Mouse (Mus musculus): ENCODE measurements at regions not wholly inside any gene's neighbourhood (a gene's known extent, or its start where the extent isn't known, plus 50 kb on each side); places are given as distances from the start of the nearest gene placed in this dataset.

GRCm38 (mm10) chr9:120874416-120874976, 54.5 kb upstream of the Ctnnb1 start:
- no peak overlapping the region for H3ac ChIP-seq (ENCODE audit: control insufficient read depth, insufficient read length)
- H3K79me2 ChIP-seq (ENCODE audit: control insufficient read depth, insufficient read depth), result no peaks in the 10 kb centered on the region
- H3K4me3 ChIP-seq, result no peak overlapping the region
- no peaks in the 10 kb centered on the region for H3K27me3 ChIP-seq (ENCODE audit: control insufficient read depth, insufficient read depth, insufficient read length)
- H3K4me2 ChIP-seq (ENCODE audit: low read depth), result no peak overlapping the region
- no peaks in the 10 kb centered on the region for H3K36me3 ChIP-seq (ENCODE audit: control insufficient read depth, insufficient read depth)
- TF ChIP-seq REST (IDR thresholded peaks at IDR 0.05; ENCODE audit: insufficient read depth, insufficient read length) (no peak), POLR2A (IDR thresholded peaks at IDR 0.05; ENCODE audit: insufficient read length, low read depth) (no peak), CEBPB (IDR thresholded peaks at IDR 0.05; ENCODE audit: insufficient read depth, poor library complexity, severe bottlenecking) (no peak), MYOD1 (IDR thresholded peaks at IDR 0.05; ENCODE audit: control insufficient read depth in 1 of 3, insufficient read length in 2 of 3, low read depth in 2 of 3) (no peak), USF1 (IDR thresholded peaks at IDR 0.05; ENCODE audit: low read depth) (no peak), POLR2AphosphoS2 (IDR thresholded peaks at IDR 0.05; ENCODE audit: insufficient read length, low read depth) (no peak), TCF3 (IDR thresholded peaks at IDR 0.05; ENCODE audit: insufficient read length, low read depth) (no peak), E2F4 (IDR thresholded peaks at IDR 0.05; ENCODE audit: insufficient read depth) (no peak), SRF (IDR thresholded peaks at IDR 0.05; ENCODE audit: control insufficient read depth, insufficient read length, low read depth) (no peak), MAX (IDR thresholded peaks at IDR 0.05; ENCODE audit: low read depth) (no peak), MYOG (IDR thresholded peaks at IDR 0.05; ENCODE audit: control insufficient read depth in 1 of 3, insufficient read depth in 1 of 3, insufficient read length in 2 of 3, low read depth in 2 of 3) (no peak), TCF12 (IDR thresholded peaks at IDR 0.05; ENCODE audit: insufficient read depth, poor library complexity, severe bottlenecking) (no peak)

- Histone ChIP-seq H3ac (ENCODE audit: control insufficient read depth, insufficient read length) (no peak overlapping the region), H3K36me3 (ENCODE audit: control insufficient read depth, insufficient read depth) (no peaks in the 10 kb centered on the region), H3K79me2 (ENCODE audit: control insufficient read depth, insufficient read depth) (no peaks in the 10 kb centered on the region), H3K4me2 (ENCODE audit: low read depth) (no peak overlapping the region), H3K27me3 (ENCODE audit: control insufficient read depth, insufficient read depth, insufficient read length) (no peaks in the 10 kb centered on the region), H3K4me3 (no peak overlapping the region)
- no peak for TF ChIP-seq TCF3 (IDR thresholded peaks at IDR 0.05; ENCODE audit: insufficient read length, low read depth)
- no peak for TF ChIP-seq CEBPB (IDR thresholded peaks at IDR 0.05; ENCODE audit: insufficient read depth, poor library complexity, severe bottlenecking)
- TF ChIP-seq TCF12 (IDR thresholded peaks at IDR 0.05; ENCODE audit: insufficient read depth, poor library complexity, severe bottlenecking), result no peak
- no peak for TF ChIP-seq E2F4 (IDR thresholded peaks at IDR 0.05; ENCODE audit: insufficient read depth)
- TF ChIP-seq SRF (IDR thresholded peaks at IDR 0.05; ENCODE audit: control insufficient read depth, insufficient read length, low read depth), result no peak
Observed at GRCm38 (mm10) chr9:120877101-120877500, 51.9 kb upstream of the Ctnnb1 start.
